Mouse (Mus musculus): ENCODE measurements at regions not wholly inside any gene's neighbourhood (a gene's known extent, or its start where the extent isn't known, plus 50 kb on each side); places are given as distances from the start of the nearest gene placed in this dataset.

GRCm38 (mm10) chr15:51038968-51039367, 2845.7 kb upstream of the Gm7489 start:
- TF ChIP-seq POLR2A (IDR thresholded peaks at IDR 0.05; ENCODE audit: borderline replicate concordance, extremely low read depth, low read depth, low read length) (no peak), CTCF (IDR thresholded peaks at IDR 0.05; ENCODE audit: insufficient read depth, low read length) (no peak)

Measured in lung, adult 2 months (tissue).